Mouse (Mus musculus): ENCODE data around the gene Gm10439. TPM values are rescaled to one million over a fixed set of nuclear protein-coding genes. Genes with fewer than 3 reads are reported as not detected.
"Not testable (repeated sequence)": the region's sequence is repeated elsewhere in the genome, so short reads cannot be mapped to it uniquely, and the experiment has no call there.

The Gm10439 gene
- polyA plus RNA-seq (2015; fragmentation: Nextera tagmentation; extraction: Ambion mirVana) = not detected in 2 replicates

DNA sequence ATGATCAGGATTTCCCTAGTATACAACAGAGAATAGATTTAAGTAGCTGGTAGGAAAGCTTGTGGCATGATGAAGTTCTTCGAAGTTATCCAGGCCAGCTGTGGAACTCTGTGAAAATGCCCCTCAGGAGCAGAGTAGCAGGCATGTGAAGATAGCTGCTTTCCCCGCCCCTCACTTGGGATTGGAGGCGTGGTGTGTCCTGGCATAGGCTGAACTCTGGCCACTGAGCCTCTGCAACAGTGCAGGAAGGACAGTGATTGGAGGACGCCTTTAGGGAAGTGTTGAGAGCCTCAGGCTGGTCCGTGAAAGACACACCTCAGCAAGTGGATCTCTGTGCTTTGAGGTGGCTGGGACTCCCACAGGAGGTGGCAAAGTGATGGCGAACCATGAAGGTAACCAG lies at the start of gene Gm10439:
Gene Gm10439 (plus strand): TSS at position 301 of the 400 bp plus-strand sequence.
- not testable (repeated sequence) for H3K9me3 ChIP-seq (ENCODE audit: low read length); H3K4me3 ChIP-seq (ENCODE audit: low read depth, low read length); DNase-seq; H3K4me1 ChIP-seq (ENCODE audit: insufficient read depth); H3K4me2 ChIP-seq (ENCODE audit: low read depth, low read length); ATAC-seq; H3K9ac ChIP-seq (replicated peaks); H3K27ac ChIP-seq (ENCODE audit: low read depth); H3K36me3 ChIP-seq (replicated peaks; ENCODE audit: insufficient read depth, low read length); H3K27me3 ChIP-seq (ENCODE audit: insufficient read depth, low read length)
- WGBS (ENCODE audit: insufficient replicate concordance) = no CpG with 5 or more reads among the region's 6 CpGs

Other genes starting within 250 kb of the Gm10439 start
- not detected in 2 replicates for gene Gm15085, start 147.0 kb upstream of the Gm10439 start, polyA plus RNA-seq (2015; fragmentation: Nextera tagmentation; extraction: Ambion mirVana)
- not detected in 2 replicates for gene Gm15097, start 189.9 kb downstream of the Gm10439 start, polyA plus RNA-seq (2015; fragmentation: Nextera tagmentation; extraction: Ambion mirVana)